Mouse (Mus musculus) small intestine, adult 2 months (tissue): Measurements from ENCODE around the gene S1pr2.

ENCODE experiments used
- CTCF ChIP-seq: fragments of 200-500 bp; IDR thresholded peaks from 2 replicates; pipeline ENCODE4 v1.5.1; 2012; ENCODE audit warnings: low read depth, mild to moderate bottlenecking, control low read depth, inconsistent platforms, low read length, moderate library complexity, mixed read lengths; ENCODE audit not compliant: insufficient replicate concordance, insufficient read length; ENCODE audit errors: extremely low read depth
- POLR2A ChIP-seq: fragments of 200-500 bp; IDR thresholded peaks from 2 replicates; pipeline ENCODE4 v1.6.1; 2012; ENCODE audit warnings: low read depth, mild to moderate bottlenecking, control low read depth, inconsistent platforms, low read length, moderate library complexity

DNA sequence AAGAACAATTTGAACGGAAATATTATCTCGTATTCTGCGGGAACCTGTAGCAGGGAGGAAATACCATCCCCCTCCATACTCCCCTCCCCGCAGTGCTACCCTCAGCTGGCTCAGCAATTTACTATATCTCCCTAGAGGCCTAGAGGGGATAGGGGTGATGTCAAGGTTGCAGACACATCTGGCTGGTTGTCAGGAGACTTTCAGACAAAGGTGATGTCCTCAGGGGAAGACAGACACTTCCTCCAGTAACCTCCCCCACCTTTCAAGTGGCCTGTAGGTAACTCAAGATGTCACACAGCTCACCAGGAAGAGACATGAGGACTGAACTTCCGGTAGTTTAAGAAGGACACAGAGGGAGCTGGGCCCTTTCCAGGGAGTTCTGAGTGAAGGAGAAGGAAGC lies 6.6 kb upstream of the S1pr2 start:
- TF ChIP-seq POLR2A: no peak
- no peak for TF ChIP-seq CTCF
